Mouse (Mus musculus) olfactory bulb, adult 2 months (tissue): ENCODE data around the gene Wbp4. TPM values are rescaled to one million over a fixed set of nuclear protein-coding genes. Genes with fewer than 3 reads are reported as not detected.
"Not testable (repeated sequence)": the region's sequence is repeated elsewhere in the genome, so short reads cannot be mapped to it uniquely, and the experiment has no call there.

ENCODE experiments used
- H3K27ac ChIP-seq: fragments of 200-500 bp; 2 replicates; pipeline ENCODE4 v1.5.1; 2012; ENCODE audit warnings: low read depth, low read length; ENCODE audit not compliant: insufficient read depth
- H3K4me1 ChIP-seq: fragments of 200-500 bp; 2 replicates; pipeline ENCODE4 v1.6.1; 2012; ENCODE audit warnings: low read length; ENCODE audit not compliant: control insufficient read depth, insufficient read depth
- H3K4me3 ChIP-seq: fragments of 200-500 bp; 2 replicates; pipeline ENCODE4 v1.5.1; 2012; ENCODE audit warnings: mild to moderate bottlenecking, low read depth, low read length, moderate library complexity; ENCODE audit not compliant: insufficient read depth
- CTCF ChIP-seq: fragments of 200-500 bp; IDR thresholded peaks from 2 replicates; pipeline ENCODE4 v1.5.1; 2012; ENCODE audit warnings: low read depth, mild to moderate bottlenecking, low read length, moderate library complexity; ENCODE audit not compliant: insufficient read depth
- POLR2A ChIP-seq: fragments of 200-500 bp; IDR thresholded peaks from 2 replicates; pipeline ENCODE4 v1.6.1; 2012; ENCODE audit warnings: mild to moderate bottlenecking, low read depth, low read length, moderate library complexity; ENCODE audit not compliant: insufficient read depth
- WGBS: fragments of 180-500 bp; shearing (Covaris S2); methylation state at CpG from one replicate; pipeline ENCODE4 v1.1.7; 2018; 5-methylcytosine and 5-hydroxymethylcytosine counted together
- polyA plus RNA-seq: library from polyadenylated mRNA; stranded (reverse); fragments of >200 nt; gene quantifications from 2 replicates; pipeline ENCODE4 v1.2.4, GENCODE M21; 2012; ENCODE audit warnings: low replicate concordance; ENCODE audit not compliant: missing spikeins, insufficient read depth, insufficient read length

Wbp4 gene
- polyA plus RNA-seq, 1 experiment, result not detected

GRCm38 (mm10) chr14:79440655-79441054 lies 40.7 kb downstream of the Wbp4 start:
- 89% methylated on average over 2 of the region's 2 CpGs for WGBS
- TF ChIP-seq POLR2A (no peak), CTCF (no peak)
- H3K4me3 ChIP-seq, result no peak overlapping the region
- H3K4me1 ChIP-seq, result peaks cover 3% of the 10 kb centered on the region
- no peak overlapping the region for H3K27ac ChIP-seq

DNA sequence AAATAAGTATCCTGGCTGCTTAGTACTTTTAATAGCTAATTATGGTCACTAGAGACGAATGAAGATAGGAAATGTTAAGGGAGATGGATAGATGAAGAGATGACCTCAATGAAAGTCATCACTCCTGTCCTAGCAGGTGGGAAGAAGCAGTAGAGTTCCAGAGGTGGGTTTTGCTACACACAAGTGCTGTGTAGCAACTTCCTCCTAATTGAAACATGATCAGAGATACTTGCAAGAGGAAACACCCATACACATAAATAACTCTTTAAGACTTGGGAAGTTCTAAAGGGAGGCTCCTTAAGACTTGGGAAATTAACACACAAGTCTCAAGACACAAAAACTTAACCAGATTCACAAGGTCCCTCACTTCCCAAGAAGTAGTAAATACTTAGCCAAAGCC lies 47.3 kb downstream of the Wbp4 start:
- H3K27ac ChIP-seq, result no peak overlapping the region
- no peaks in the 10 kb centered on the region for H3K4me1 ChIP-seq
- TF ChIP-seq CTCF (no peak), POLR2A (no peak)
- WGBS, result 83% methylated on average over 1 of the region's 1 CpGs
- H3K4me3 ChIP-seq, result no peak overlapping the region

GRCm38 (mm10) chr14:79426730-79427365 lies 54.5 kb downstream of the Wbp4 start:
- H3K4me3 ChIP-seq, result peak overlapping the region; percentile 50
- H3K27ac ChIP-seq, H3K4me1 ChIP-seq: not testable (repeated sequence)
- 58% methylated on average over 9 of the region's 59 CpGs for WGBS

DNA sequence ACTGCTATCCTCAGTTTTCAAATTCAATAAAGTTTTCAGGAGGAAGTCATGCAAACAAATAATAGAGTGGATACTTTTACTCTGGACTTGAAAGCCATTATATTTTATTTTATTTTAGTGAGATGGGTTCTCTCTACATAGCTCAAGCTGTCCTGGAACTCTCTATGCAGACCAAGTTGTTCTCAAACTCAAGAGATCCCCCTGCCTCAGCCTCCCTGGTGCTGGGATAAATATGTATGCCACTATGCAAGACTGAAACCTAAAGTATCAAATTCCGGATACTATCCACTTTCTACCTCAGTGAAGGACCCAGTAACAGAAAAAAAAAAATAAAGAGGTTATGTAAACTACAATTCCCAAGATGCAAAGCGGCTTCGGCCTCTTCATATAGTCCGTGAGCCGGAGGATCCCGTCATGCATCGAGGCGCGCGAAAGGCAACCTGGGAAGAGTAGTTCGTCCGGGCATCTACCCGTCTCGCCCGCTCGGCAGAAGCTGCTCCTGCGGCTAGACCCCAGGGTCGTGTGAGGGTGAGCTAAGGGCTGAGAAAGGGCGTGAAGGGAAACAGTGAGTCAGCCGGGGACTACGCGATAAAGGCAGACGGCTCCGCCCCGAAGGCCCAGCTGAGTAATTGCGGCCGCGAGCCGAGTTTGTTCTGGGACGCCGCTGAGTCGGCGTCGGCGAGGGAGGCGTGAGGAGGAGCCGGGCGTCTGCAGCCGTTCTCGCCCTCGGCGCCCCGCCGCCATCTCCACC lies 55.2 kb downstream of the Wbp4 start, which contains the start of gene Kbtbd7:
Kbtbd7 (plus strand) TSS at position 533 of the 751 bp plus-strand sequence.
- Histone ChIP-seq H3K27ac (peak within 1 kb of the TSS; percentile 16; the same call in 1 of the 2 replicates), H3K4me1 (0 out of 2 replicates have a peak, but pooled peaks cover 3% of the 10 kb centered on the region), H3K4me3 (peak within 1 kb of the TSS; percentile 50)
- WGBS, result under 1% methylated on average over 40 of the region's 44 CpGs
- peak; percentile 41 for TF ChIP-seq POLR2A
- TF ChIP-seq CTCF, result no peak

GRCm38 (mm10) chr14:79420083-79420685 lies 61.1 kb downstream of the Wbp4 start:
- Histone ChIP-seq H3K27ac (no peak overlapping the region), H3K4me3 (no peak overlapping the region), H3K4me1 (no peaks in the 10 kb centered on the region)
- no peak for TF ChIP-seq POLR2A
- no peak for TF ChIP-seq CTCF
- WGBS, result 70% methylated on average over 20 of the region's 20 CpGs

GRCm38 (mm10) chr14:79413121-79413520 lies 68.2 kb downstream of the Wbp4 start:
- TF ChIP-seq CTCF (no peak), POLR2A (no peak)
- WGBS, result 86% methylated on average over 6 of the region's 6 CpGs
- no peak overlapping the region for H3K4me3 ChIP-seq

GRCm38 (mm10) chr14:79410662-79411061 lies 70.7 kb downstream of the Wbp4 start:
- Histone ChIP-seq H3K4me1 (no peaks in the 10 kb centered on the region), H3K27ac (no peak overlapping the region), H3K4me3 (no peak overlapping the region)
- no peak for TF ChIP-seq CTCF
- TF ChIP-seq POLR2A, result no peak
- WGBS, result 87% methylated on average over 2 of the region's 2 CpGs

More at GRCm38 (mm10) chr14:79413121-79413520, 68.2 kb downstream of the Wbp4 start:
- no peaks in the 10 kb centered on the region for H3K4me1 ChIP-seq
- H3K27ac ChIP-seq, result no peak overlapping the region

Other genes starting within 250 kb of the Wbp4 start
- not detected in 2 replicates for gene Zfp957, start 234.2 kb downstream of the Wbp4 start, polyA plus RNA-seq
- gene Rgcc, start 179.9 kb downstream of the Wbp4 start, polyA plus RNA-seq, result not detected in 2 replicates
- gene Naa16, start 90.7 kb downstream of the Wbp4 start, polyA plus RNA-seq, result not detected in 2 replicates
- gene Mtrf1, start 83.7 kb downstream of the Wbp4 start, polyA plus RNA-seq, result not detected in 2 replicates
- not detected in 2 replicates for gene Kbtbd7, start 55.0 kb downstream of the Wbp4 start, polyA plus RNA-seq
- not detected in 2 replicates for gene Kbtbd6, start 29.7 kb downstream of the Wbp4 start, polyA plus RNA-seq
- gene Elf1, start 326 bp downstream of the Wbp4 start, polyA plus RNA-seq, result 261 TPM in 1 of 2 replicates, not detected in the other
- gene Sugt1, start 106.2 kb upstream of the Wbp4 start, polyA plus RNA-seq, result not detected in 2 replicates
- gene Cnmd, start 180.7 kb upstream of the Wbp4 start, polyA plus RNA-seq, result not detected in 2 replicates